9 mouse cellular contexts compared by ENCODE assay signal in the genomic region with DNA sequence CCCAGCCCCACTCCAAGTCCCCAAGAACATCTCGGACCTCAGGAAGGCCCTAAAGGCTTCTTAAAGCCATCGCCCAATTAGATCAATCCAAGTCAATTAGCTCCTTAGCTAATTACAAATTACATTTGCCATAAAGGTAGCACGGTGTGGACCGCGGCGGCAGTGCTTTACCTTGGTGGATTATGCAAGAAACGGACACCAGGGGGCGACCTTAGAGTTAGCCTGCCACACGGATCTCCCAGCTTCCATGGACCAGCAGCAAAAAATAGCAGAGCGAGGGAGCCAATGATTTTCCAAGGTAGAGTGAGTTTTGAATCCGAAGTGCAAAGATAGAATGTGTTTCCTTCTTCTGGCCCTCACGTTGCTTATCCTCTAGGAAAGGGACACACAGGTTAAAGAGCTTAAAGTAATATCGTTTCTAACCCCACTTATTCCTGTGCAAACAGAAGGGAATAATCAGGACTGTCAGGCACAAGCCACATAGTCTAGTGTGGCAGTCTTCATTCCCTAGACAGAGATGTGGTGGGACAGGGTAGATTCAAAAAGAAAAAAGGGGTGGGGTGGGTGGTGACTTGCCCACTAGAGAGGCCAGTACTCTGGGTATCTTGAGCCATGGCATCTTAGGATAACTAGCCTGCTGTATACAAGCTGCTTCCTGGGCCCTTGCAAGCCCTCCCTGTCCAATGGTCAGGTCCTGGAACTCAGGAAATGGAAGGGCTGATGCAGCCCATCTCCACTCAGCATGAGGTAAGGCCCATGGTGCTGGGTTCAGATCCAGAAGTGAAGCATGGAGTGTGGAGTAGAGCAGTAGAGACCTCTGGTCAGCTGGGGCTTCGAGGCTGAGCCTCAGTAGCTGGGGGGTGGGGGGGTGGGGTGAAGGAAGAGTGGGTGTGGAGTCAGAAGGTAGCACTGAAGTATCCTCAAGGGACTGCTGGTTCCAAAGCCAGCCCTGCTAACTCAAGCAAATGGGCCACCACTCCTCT. TPM values are rescaled to one million over a fixed set of nuclear protein-coding genes. Genes with fewer than 3 reads are reported as not detected.
DNase-seq lines count a peak whose midpoint lies in the region; ATAC-seq and TF ChIP-seq lines count a peak whose summit lies in the region.
"Had no signal": no experiment of that assay in that cellular context is flagged by ENCODE, and none has a peak within 500 bp of the region (broad histone marks: within the 10 kb centered on the region; RNA-seq: fewer than 3 reads in every experiment).

No protein-coding gene starts in this region.

- no peak overlapping the region for H3K27ac ChIP-seq in heart, embryonic 12.5 days (ENCODE audit: poor library complexity, severe bottlenecking)
- H3K27ac ChIP-seq in bone marrow macrophage, adult 2 months (ENCODE audit: insufficient read depth, low read depth, low read length): no peak overlapping the region
- H3K27ac ChIP-seq in embryonic facial prominence, embryonic 14.5 days (replicated peaks; ENCODE audit: low read depth, low read length): no peak overlapping the region
- no peak overlapping the region for H3K27ac ChIP-seq in hindbrain, embryonic 14.5 days
- H3K27ac ChIP-seq: liver, embryonic 13.5 days had no signal

- H3K9ac ChIP-seq in heart, embryonic 12.5 days: no peak overlapping the region
- H3K9ac ChIP-seq in embryonic facial prominence, embryonic 14.5 days (ENCODE audit: low read depth, low read length): no peak overlapping the region; the same call in 1 of the 2 replicates
- no peak overlapping the region for H3K9ac ChIP-seq in hindbrain, embryonic 14.5 days
- H3K9ac ChIP-seq: liver, embryonic 13.5 days had no signal

- WGBS in heart, embryonic 12.5 days: 8% methylated on average over 14 of the region's 14 CpGs
- WGBS in embryonic facial prominence, embryonic 14.5 days: 11% methylated on average over 14 of the region's 14 CpGs
- 10% methylated on average over 14 of the region's 14 CpGs for WGBS in hindbrain, embryonic 14.5 days

- H3K27me3 ChIP-seq in heart, embryonic 12.5 days (replicated peaks): peaks cover 59% of the 10 kb centered on the region
- H3K27me3 ChIP-seq in embryonic facial prominence, embryonic 14.5 days (replicated peaks; ENCODE audit: control insufficient read depth, insufficient read depth, low read length): peaks cover 37% of the 10 kb centered on the region
- peaks cover 43% of the 10 kb centered on the region for H3K27me3 ChIP-seq in hindbrain, embryonic 14.5 days (ENCODE audit: control insufficient read depth, insufficient read depth, low read length)

- peak; percentile 77 for TF ChIP-seq CTCF in bone marrow macrophage, adult 2 months (IDR thresholded peaks at IDR 0.05; ENCODE audit: low read depth, low read length)

- ATAC-seq in heart, embryonic 12.5 days (ENCODE audit: insufficient number of reproducible peaks, low FRiP score): no peak
- peak; percentile 50; the same call in 1 of the 2 replicates for ATAC-seq in embryonic facial prominence, embryonic 14.5 days (ENCODE audit: low read depth)
- peak; percentile 70 for ATAC-seq in hindbrain, embryonic 14.5 days (ENCODE audit: low FRiP score)

- peaks cover 10% of the 10 kb centered on the region for H3K4me1 ChIP-seq in heart, embryonic 12.5 days (replicated peaks)
- no peaks in the 10 kb centered on the region for H3K4me1 ChIP-seq in bone marrow macrophage, adult 2 months (ENCODE audit: control insufficient read depth, insufficient read depth, low read length)
- peaks cover 3% of the 10 kb centered on the region; the same call in 1 of the 2 replicates for H3K4me1 ChIP-seq in embryonic facial prominence, embryonic 14.5 days (ENCODE audit: control insufficient read depth, insufficient read depth, low read length)
- H3K4me1 ChIP-seq in hindbrain, embryonic 14.5 days (replicated peaks; ENCODE audit: control insufficient read depth, insufficient read depth, low read length): no peaks in the 10 kb centered on the region

- H3K9me3 ChIP-seq in heart, embryonic 12.5 days (replicated peaks): no peaks in the 10 kb centered on the region
- H3K9me3 ChIP-seq in embryonic facial prominence, embryonic 14.5 days (ENCODE audit: control insufficient read depth, low read length): no peaks in the 10 kb centered on the region
- no peaks in the 10 kb centered on the region for H3K9me3 ChIP-seq in hindbrain, embryonic 14.5 days (ENCODE audit: control insufficient read depth, low read length)
- H3K9me3 ChIP-seq: liver, embryonic 13.5 days had no signal

- TF ChIP-seq POLR2A in bone marrow macrophage, adult 2 months (IDR thresholded peaks at IDR 0.05; ENCODE audit: borderline replicate concordance, low read depth, low read length): no peak

- no peak overlapping the region for H3K4me3 ChIP-seq in heart, embryonic 12.5 days
- no peak overlapping the region for H3K4me3 ChIP-seq in bone marrow macrophage, adult 2 months (ENCODE audit: insufficient read depth, low read length)
- H3K4me3 ChIP-seq in embryonic facial prominence, embryonic 14.5 days (ENCODE audit: low read depth, low read length): no peak overlapping the region
- no peak overlapping the region for H3K4me3 ChIP-seq in hindbrain, embryonic 14.5 days (replicated peaks; ENCODE audit: low read length)
- H3K4me3 ChIP-seq: liver, embryonic 13.5 days had no signal

- DNase-seq in heart, adult 8-10 months (ENCODE audit: low spot score): peak; percentile 50
- peak; percentile 80 for DNase-seq in embryonic facial prominence, embryonic 14.5 days (ENCODE audit: low spot score)
- peak; percentile 81 for DNase-seq in hindbrain, embryonic 14.5 days (ENCODE audit: low spot score)
- DNase-seq in layer of hippocampus, postnatal 25 days (ENCODE audit: extremely low spot score in 1 of 2, low spot score in 1 of 2): peak; percentile 63 to 90
- peak; percentile 70 for DNase-seq in mesoderm, embryonic 11.5 days (ENCODE audit: low read depth, low spot score)
- DNase-seq in right cerebral cortex, postnatal 4 days: peak; percentile 84
- DNase-seq: liver, embryonic 13.5 days had no signal

- H3K36me3 ChIP-seq in heart, embryonic 12.5 days: no peaks in the 10 kb centered on the region
- no peaks in the 10 kb centered on the region for H3K36me3 ChIP-seq in embryonic facial prominence, embryonic 14.5 days (ENCODE audit: control insufficient read depth, insufficient read depth, low read length)
- H3K36me3 ChIP-seq in hindbrain, embryonic 14.5 days (replicated peaks; ENCODE audit: control insufficient read depth, insufficient read depth): no peaks in the 10 kb centered on the region
- H3K36me3 ChIP-seq: liver, embryonic 13.5 days had no signal

- H3K4me2 ChIP-seq in heart, embryonic 12.5 days: no peak overlapping the region
- H3K4me2 ChIP-seq in embryonic facial prominence, embryonic 14.5 days (ENCODE audit: low read depth, low read length): no peak overlapping the region
- no peak overlapping the region; the same call in 1 of the 2 replicates for H3K4me2 ChIP-seq in hindbrain, embryonic 14.5 days (replicated peaks)
- H3K4me2 ChIP-seq: liver, embryonic 13.5 days had no signal

RNA-seq across cellular contexts. Expression of a gene that starts 8.7 kb away (rescaled TPM):
- not detected for total RNA-seq in heart, adult 8-10 months (2022)
- polyA plus RNA-seq in heart, embryonic 12.5 days (2016; fragmentation: Nextera tagmentation; extraction: Ambion mirVana): 0.89 and 1.3 TPM in 2 replicates
- not detected in 2 replicates for polyA plus RNA-seq in bone marrow macrophage, adult 2 months (2012; ENCODE audit: insufficient read depth, insufficient read length, missing spikeins)
- 30.9 and 34.4 TPM in 2 replicates for polyA plus RNA-seq in embryonic facial prominence, embryonic 14.5 days (2014; fragmentation: Nextera tagmentation; extraction: Ambion mirVana)
- not detected in 2 replicates for polyA plus RNA-seq in hindbrain, embryonic 14.5 days (2014; fragmentation: Nextera tagmentation; extraction: Ambion mirVana)
- not detected for total RNA-seq in layer of hippocampus, postnatal 25 days (2021)

RNA-seq across cellular contexts. Expression of a gene that starts 28.6 kb away (rescaled TPM):
- total RNA-seq in heart, adult 8-10 months (2022): 1 to 10 TPM; 4.7 to 5.9 (median 5.7) TPM
- 6.8 and 7.7 TPM in 2 replicates for polyA plus RNA-seq in heart, embryonic 12.5 days (2016; fragmentation: Nextera tagmentation; extraction: Ambion mirVana)
- 2.3 and 2.9 TPM in 2 replicates for polyA plus RNA-seq in bone marrow macrophage, adult 2 months (2012; ENCODE audit: insufficient read depth, insufficient read length, missing spikeins)
- 15.6 and 19.4 TPM in 2 replicates for polyA plus RNA-seq in embryonic facial prominence, embryonic 14.5 days (2014; fragmentation: Nextera tagmentation; extraction: Ambion mirVana)
- polyA plus RNA-seq in hindbrain, embryonic 14.5 days (2014; fragmentation: Nextera tagmentation; extraction: Ambion mirVana): 21.6 and 21.7 TPM in 2 replicates
- 10 to 100 TPM; 40.2 to 44.1 TPM for total RNA-seq in layer of hippocampus, postnatal 25 days (2021)

Comparison
In these comparisons a context has a peak if more than half of its experiments do, and no peak if none do; other contexts are left out.
1. RNA of a gene that starts 8.7 kb away (polyA plus RNA-seq): 30.9 to 34.4 TPM in embryonic facial prominence, embryonic 14.5 days; 0.89 to 1.3 TPM in heart, embryonic 12.5 days, not detected in bone marrow macrophage, adult 2 months and not detected in hindbrain, embryonic 14.5 days; every median in the first group is over 10 times any median in the second.
2. Peak in every context shown above with its lines, with median percentiles within 50 percentile points of each other: DNase-seq.